Mouse (Mus musculus) stomach, postnatal 0 days (tissue): ENCODE measurements around the gene 1700019N19Rik.

Experiments
- CTCF ChIP-seq: IDR thresholded peaks from 2 replicates; pipeline ENCODE4 v1.5.1; 2016; ENCODE audit warnings: antibody characterized with exemption, low read depth, mild to moderate bottlenecking, moderate library complexity
- EP300 ChIP-seq: optimal IDR thresholded peaks from 2 replicates; pipeline ENCODE3; 2016; ENCODE audit warnings: antibody characterized with exemption

DNA sequence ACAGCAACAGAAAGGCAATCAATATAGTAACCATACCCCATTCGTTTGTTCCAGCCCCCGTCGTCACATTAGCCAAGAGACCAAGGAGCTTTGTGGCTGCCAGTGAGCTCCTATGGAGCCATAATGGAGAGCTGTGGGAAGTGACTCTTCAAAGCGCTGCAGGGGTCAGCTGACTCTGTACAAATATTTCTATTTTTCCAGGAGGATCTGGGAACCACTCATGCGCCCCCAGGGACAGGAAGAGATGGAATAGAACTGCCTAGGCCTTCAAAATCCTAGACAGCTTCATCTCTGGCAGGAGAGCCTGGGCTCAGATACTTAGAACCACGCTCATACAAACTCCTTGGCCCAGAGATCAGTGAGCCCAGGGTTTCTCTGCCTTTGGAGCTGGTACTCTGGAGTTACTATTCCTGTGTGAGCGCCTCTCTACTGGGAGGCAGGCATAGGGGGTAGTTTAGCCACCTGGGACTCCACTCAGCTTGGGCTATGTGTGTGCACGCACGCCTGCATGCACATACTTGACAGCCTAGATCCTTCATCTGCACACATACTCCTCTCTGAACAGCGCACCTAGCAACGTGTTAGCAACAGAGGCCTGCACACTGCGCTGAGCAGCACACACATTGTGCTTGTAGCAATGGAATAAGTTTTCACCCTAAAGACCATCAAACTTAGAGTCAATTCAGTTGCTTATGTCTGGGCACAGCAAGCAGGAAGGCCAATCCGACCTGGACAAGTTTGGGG, 21.1 kb upstream of the 1700019N19Rik start:
- TF ChIP-seq CTCF (no peak), EP300 (no peak)
